Mouse (Mus musculus) embryo, embryonic 10.5 days (tissue): ENCODE measurements at regions not wholly inside any gene's neighbourhood (a gene's known extent, or its start where the extent isn't known, plus 50 kb on each side); places are given as distances from the start of the nearest gene placed in this dataset.

Source experiments
- DNase-seq: peaks from one replicate; pipeline ENCODE4 v3.0.0-alpha.2; 2015; ENCODE audit warnings: low spot score

- DNase-seq, result no peak
Observed at GRCm38 (mm10) chr5:91696532-91696931, 179.1 kb downstream of the Parm1 start.

GRCm38 (mm10) chr5:91695632-91696031, 178.2 kb downstream of the Parm1 start:
- no peak for DNase-seq

GRCm38 (mm10) chr5:91693277-91693676, 175.9 kb downstream of the Parm1 start:
- DNase-seq, result peak; percentile 6

GRCm38 (mm10) chr5:91692292-91692691, 174.9 kb downstream of the Parm1 start:
- peak; percentile 68 for DNase-seq

- no peak for DNase-seq
Observed at GRCm38 (mm10) chr5:91678727-91679126, 161.3 kb downstream of the Parm1 start.
